Mouse (Mus musculus) hindbrain, embryonic 10.5 days (tissue): ENCODE results near the gene Cox8a. TPM values are rescaled to one million over a fixed set of nuclear protein-coding genes. Genes with fewer than 3 reads are reported as not detected.

Experiments
- DNase-seq: peaks from one replicate; pipeline ENCODE4 v3.0.0-alpha.2; 2017; ENCODE audit warnings: low spot score
- H3K27ac ChIP-seq: fragments of 300-500 bp; sonication (generic); 2 replicates; pipeline ENCODE4 v1.5.1; 2016; ENCODE audit warnings: mild to moderate bottlenecking, moderate library complexity
- H3K27me3 ChIP-seq: fragments of 300-500 bp; sonication (generic); 2 replicates; pipeline ENCODE4 v1.6.1; 2016; ENCODE audit warnings: mild to moderate bottlenecking; ENCODE audit not compliant: poor library complexity, insufficient read depth, severe bottlenecking
- H3K36me3 ChIP-seq: fragments of 300-500 bp; sonication (generic); 2 replicates; pipeline ENCODE4 v1.6.1; 2016; ENCODE audit warnings: mild to moderate bottlenecking, moderate library complexity
- H3K4me1 ChIP-seq: fragments of 300-500 bp; sonication (generic); replicated peaks from 2 replicates; pipeline ENCODE4 v1.6.1; 2016; ENCODE audit warnings: mild to moderate bottlenecking
- H3K4me3 ChIP-seq: fragments of 300-500 bp; sonication (generic); 2 replicates; pipeline ENCODE4 v1.5.1; 2016; ENCODE audit warnings: mild to moderate bottlenecking, moderate library complexity
- H3K9me3 ChIP-seq: fragments of 300-500 bp; sonication (generic); 2 replicates; pipeline ENCODE4 v1.6.1; 2016; ENCODE audit warnings: mild to moderate bottlenecking, moderate library complexity
- WGBS: fragments of 180-500 bp; shearing (Covaris S2); methylation state at CpG from one replicate; pipeline ENCODE4 v1.1.7; 2016; 5-methylcytosine and 5-hydroxymethylcytosine counted together
- polyA plus RNA-seq: library from polyadenylated mRNA; unstranded; fragments of >200 nt; fragmentation: Nextera tagmentation; extraction: Ambion mirVana; gene quantifications from 2 replicates; pipeline ENCODE4 v1.2.1, GENCODE M21; 2016

Gene Cox8a
- polyA plus RNA-seq, 1 experiment from 2014 or later = 944 TPM

GRCm38 (mm10) chr19:7240291-7240690 lies 22.9 kb upstream of the Cox8a start:
- peaks cover 28% of the 10 kb centered on the region for H3K4me1 ChIP-seq
- no peaks in the 10 kb centered on the region for H3K9me3 ChIP-seq
- H3K27ac ChIP-seq = peak overlapping the region; percentile 95
- WGBS = 5% methylated on average over 13 of the region's 13 CpGs
- H3K36me3 ChIP-seq = peaks cover 32% of the 10 kb centered on the region
- H3K27me3 ChIP-seq = peaks cover 17% of the 10 kb centered on the region; the same call in 1 of the 2 replicates
- peak overlapping the region; percentile 86 for H3K4me3 ChIP-seq
- DNase-seq = no peak

- H3K4me3 ChIP-seq = peak overlapping the region; percentile 86
- no peak for DNase-seq
- 0 out of 2 replicates have a peak overlapping the region, but pooled peaks have one; percentile 95 for H3K27ac ChIP-seq
- WGBS = 90% methylated on average over 3 of the region's 3 CpGs
- H3K36me3 ChIP-seq = peaks cover 37% of the 10 kb centered on the region
- H3K27me3 ChIP-seq = peaks cover 17% of the 10 kb centered on the region; the same call in 1 of the 2 replicates
- H3K4me1 ChIP-seq = peaks cover 28% of the 10 kb centered on the region
- no peaks in the 10 kb centered on the region for H3K9me3 ChIP-seq
Measured at GRCm38 (mm10) chr19:7239574-7239973, 22.2 kb upstream of the Cox8a start.

- Histone ChIP-seq H3K27ac (no peak overlapping the region), H3K9me3 (no peaks in the 10 kb centered on the region), H3K36me3 (peaks cover 65% of the 10 kb centered on the region), H3K4me3 (no peak overlapping the region), H3K4me1 (peaks cover 26% of the 10 kb centered on the region), H3K27me3 (0 out of 2 replicates have a peak, but pooled peaks cover under 1% of the 10 kb centered on the region)
- WGBS = 89% methylated on average over 4 of the region's 4 CpGs
- no peak for DNase-seq
Measured at GRCm38 (mm10) chr19:7236742-7237141, 19.3 kb upstream of the Cox8a start.

- 94% methylated on average over 2 of the region's 2 CpGs for WGBS
Measured at GRCm38 (mm10) chr19:7236011-7236410, 18.6 kb upstream of the Cox8a start.

GRCm38 (mm10) chr19:7235461-7235860 lies 18.0 kb upstream of the Cox8a start:
- 94% methylated on average over 9 of the region's 9 CpGs for WGBS
- Histone ChIP-seq H3K4me1 (peaks cover 17% of the 10 kb centered on the region), H3K4me3 (no peak overlapping the region), H3K36me3 (peaks cover 78% of the 10 kb centered on the region), H3K9me3 (no peaks in the 10 kb centered on the region), H3K27ac (no peak overlapping the region), H3K27me3 (no peaks in the 10 kb centered on the region)
- DNase-seq = no peak

More at GRCm38 (mm10) chr19:7236011-7236410, 18.6 kb upstream of the Cox8a start:
- Histone ChIP-seq H3K27me3 (no peaks in the 10 kb centered on the region), H3K4me1 (peaks cover 19% of the 10 kb centered on the region), H3K27ac (no peak overlapping the region), H3K4me3 (no peak overlapping the region), H3K36me3 (peaks cover 72% of the 10 kb centered on the region), H3K9me3 (no peaks in the 10 kb centered on the region)
- no peak for DNase-seq

- no peaks in the 10 kb centered on the region for H3K9me3 ChIP-seq
- peaks cover 10% of the 10 kb centered on the region for H3K4me1 ChIP-seq
- WGBS = 63% methylated on average over 8 of the region's 8 CpGs
- DNase-seq = peak; percentile 72
- no peak overlapping the region for H3K27ac ChIP-seq
- no peak overlapping the region for H3K4me3 ChIP-seq
- no peaks in the 10 kb centered on the region for H3K27me3 ChIP-seq
- peaks cover 86% of the 10 kb centered on the region for H3K36me3 ChIP-seq
Measured at GRCm38 (mm10) chr19:7234537-7235221, 17.3 kb upstream of the Cox8a start.

GRCm38 (mm10) chr19:7226511-7226914 lies 9.1 kb upstream of the Cox8a start:
- Histone ChIP-seq H3K4me3 (no peak overlapping the region), H3K9me3 (peaks cover 10% of the 10 kb centered on the region), H3K27ac (no peak overlapping the region), H3K27me3 (no peaks in the 10 kb centered on the region), H3K4me1 (no peaks in the 10 kb centered on the region), H3K36me3 (peaks cover 66% of the 10 kb centered on the region)
- 81% methylated on average over 6 of the region's 6 CpGs for WGBS
- no peak for DNase-seq

GRCm38 (mm10) chr19:7225096-7225690 lies 7.8 kb upstream of the Cox8a start:
- no peak for DNase-seq
- Histone ChIP-seq H3K9me3 (peaks cover 12% of the 10 kb centered on the region), H3K36me3 (peaks cover 53% of the 10 kb centered on the region)

GRCm38 (mm10) chr19:7224253-7224652 lies 6.8 kb upstream of the Cox8a start:
- H3K4me1 ChIP-seq = no peaks in the 10 kb centered on the region
- peaks cover 43% of the 10 kb centered on the region for H3K36me3 ChIP-seq
- no peak overlapping the region for H3K4me3 ChIP-seq
- H3K27me3 ChIP-seq = no peaks in the 10 kb centered on the region
- peaks cover 12% of the 10 kb centered on the region for H3K9me3 ChIP-seq
- 92% methylated on average over 3 of the region's 3 CpGs for WGBS
- DNase-seq = no peak
- H3K27ac ChIP-seq = no peak overlapping the region

More at GRCm38 (mm10) chr19:7225096-7225690, 7.8 kb upstream of the Cox8a start:
- Histone ChIP-seq H3K4me1 (no peaks in the 10 kb centered on the region), H3K4me3 (no peak overlapping the region), H3K27me3 (no peaks in the 10 kb centered on the region), H3K27ac (no peak overlapping the region)
- WGBS = 84% methylated on average over 9 of the region's 9 CpGs

- Histone ChIP-seq H3K9me3 (peaks cover 12% of the 10 kb centered on the region), H3K36me3 (peaks cover 35% of the 10 kb centered on the region), H3K4me1 (peaks cover 3% of the 10 kb centered on the region), H3K27me3 (no peaks in the 10 kb centered on the region), H3K4me3 (no peak overlapping the region), H3K27ac (no peak overlapping the region)
- DNase-seq = no peak
Measured at GRCm38 (mm10) chr19:7223488-7223887, 6.1 kb upstream of the Cox8a start.

GRCm38 (mm10) chr19:7222196-7222595 lies 4.8 kb upstream of the Cox8a start:
- Histone ChIP-seq H3K27me3 (no peaks in the 10 kb centered on the region), H3K9me3 (peaks cover 12% of the 10 kb centered on the region), H3K36me3 (peaks cover 23% of the 10 kb centered on the region), H3K4me1 (peaks cover 11% of the 10 kb centered on the region), H3K4me3 (no peak overlapping the region), H3K27ac (no peak overlapping the region)
- WGBS = 85% methylated on average over 6 of the region's 6 CpGs
- no peak for DNase-seq

- H3K27ac ChIP-seq = no peak overlapping the region
- H3K4me1 ChIP-seq = peaks cover 30% of the 10 kb centered on the region
- WGBS = 97% methylated on average over 5 of the region's 5 CpGs
- peaks cover 25% of the 10 kb centered on the region for H3K36me3 ChIP-seq
- no peak for DNase-seq
- H3K4me3 ChIP-seq = no peak overlapping the region
- H3K27me3 ChIP-seq = no peaks in the 10 kb centered on the region
- H3K9me3 ChIP-seq = peaks cover 12% of the 10 kb centered on the region
Measured at GRCm38 (mm10) chr19:7218753-7219152, 1.3 kb upstream of the Cox8a start.

GRCm38 (mm10) chr19:7217926-7218267 lies 481 bp upstream of the Cox8a start:
- Histone ChIP-seq H3K27ac (peak overlapping the region; percentile 95), H3K27me3 (no peaks in the 10 kb centered on the region), H3K4me3 (peak overlapping the region; percentile 89), H3K9me3 (peaks cover 12% of the 10 kb centered on the region), H3K4me1 (peaks cover 30% of the 10 kb centered on the region), H3K36me3 (peaks cover 33% of the 10 kb centered on the region)
- 14% methylated on average over 6 of the region's 6 CpGs for WGBS
- no peak for DNase-seq
